Mouse (Mus musculus) embryonic stem cell, embryonic (primary cell): ENCODE measurements at regions not wholly inside any gene's neighbourhood (a gene's known extent, or its start where the extent isn't known, plus 50 kb on each side); places are given as distances from the start of the nearest gene placed in this dataset.

ENCODE experiments used
- CTCF ChIA-PET, 4 experiments: fragments of 300-600 bp in 2 of 4; fragments of 350-600 bp in 2 of 4; sonication (Branson Sonifier 250); formaldehyde crosslinking; loops; one replicate each; lab custom pipeline; 2022; ENCODE audit warnings: inconsistent platforms in 2 of 4; lab: Charles Lee
- POLR2A ChIA-PET, 4 experiments: fragments of 300-600 bp in 2 of 4; fragments of 350-600 bp in 2 of 4; sonication (Branson Sonifier 250); formaldehyde crosslinking; loops; one replicate each; lab custom pipeline; 2022; ENCODE audit warnings: antibody characterized with exemption in 4 of 4, inconsistent platforms in 1 of 4; lab: Charles Lee

DNA sequence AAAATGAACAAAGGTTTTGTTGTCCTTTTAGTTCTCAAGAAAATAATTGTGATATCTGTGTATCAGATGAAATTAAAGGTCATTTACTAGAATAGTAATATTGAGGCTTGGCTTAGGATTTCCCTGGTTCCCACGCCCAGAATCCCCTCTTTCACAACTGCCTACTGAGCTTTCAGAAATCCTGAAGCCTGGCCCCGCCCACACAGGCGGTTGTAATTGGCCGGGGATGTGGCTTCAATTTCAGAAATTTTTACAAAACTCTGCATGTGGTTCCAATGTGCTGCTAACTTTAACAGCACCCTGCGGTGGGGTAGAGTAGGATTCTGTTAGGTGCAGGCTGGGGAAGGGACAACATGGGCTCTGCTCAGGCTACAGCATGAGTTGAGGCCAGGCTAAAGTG, 171.8 kb upstream of the Zfp618 start:
- CTCF ChIA-PET, result no interaction called here
- POLR2A ChIA-PET, result interaction anchor here in 1 of 4 experiments (1.0 kb wide), 1 partner anchor 113 kb away, joined by 3 read pairs; no protein-coding TSS in a partner anchor

DNA sequence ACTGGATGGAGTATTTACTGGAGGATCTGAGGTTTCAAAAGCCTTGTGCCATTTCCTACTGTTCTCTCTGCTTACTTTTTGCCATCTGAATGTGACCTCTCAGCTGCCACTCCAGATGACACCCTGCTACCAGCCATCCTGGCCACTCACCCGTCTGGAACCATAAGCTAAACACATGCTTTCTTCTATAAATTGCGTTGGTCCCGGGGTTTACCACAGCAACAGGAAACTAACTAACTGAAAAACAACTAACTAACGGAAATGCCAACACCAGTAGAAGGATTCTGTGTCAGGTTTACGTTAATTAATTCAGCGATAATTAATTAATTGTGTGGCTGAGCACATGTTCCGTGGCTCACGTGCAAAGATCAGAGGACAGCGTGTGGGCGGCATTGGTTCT, 169.8 kb upstream of the Zfp618 start:
- CTCF ChIA-PET, result no interaction called here
- POLR2A ChIA-PET, result interaction anchor here in 2 of 4 experiments (0.5 to 0.6 kb wide), 2 partner anchors 34 to 161 kb away, joined by 3 read pairs; no protein-coding TSS in a partner anchor

DNA sequence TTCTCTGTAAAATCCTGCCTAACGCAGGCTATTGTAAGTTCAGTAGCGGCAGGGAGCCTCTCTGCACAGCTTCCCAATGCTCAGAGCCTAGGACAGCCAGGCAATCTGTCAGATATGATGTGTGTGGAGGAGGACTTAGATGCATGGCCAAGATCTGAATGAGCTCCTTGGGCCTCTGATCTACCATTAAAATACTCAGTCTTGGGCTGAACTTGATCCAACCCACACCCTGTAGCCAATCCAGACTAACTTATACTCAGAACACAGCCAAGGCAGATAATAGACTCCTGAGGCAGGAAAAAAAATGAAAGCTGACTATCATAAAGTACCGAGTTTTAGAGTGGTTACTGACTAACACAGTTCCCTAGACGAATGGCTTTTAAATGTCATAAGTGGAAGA, 165.4 kb upstream of the Zfp618 start:
- ChIA-PET POLR2A (no interaction called here), CTCF (interaction anchor here in 3 of 4 experiments (0.6 to 0.8 kb wide), 3 partner anchors 19 to 602 kb away, joined by 3 to 9 read pairs (median 8); no protein-coding TSS in a partner anchor)

DNA sequence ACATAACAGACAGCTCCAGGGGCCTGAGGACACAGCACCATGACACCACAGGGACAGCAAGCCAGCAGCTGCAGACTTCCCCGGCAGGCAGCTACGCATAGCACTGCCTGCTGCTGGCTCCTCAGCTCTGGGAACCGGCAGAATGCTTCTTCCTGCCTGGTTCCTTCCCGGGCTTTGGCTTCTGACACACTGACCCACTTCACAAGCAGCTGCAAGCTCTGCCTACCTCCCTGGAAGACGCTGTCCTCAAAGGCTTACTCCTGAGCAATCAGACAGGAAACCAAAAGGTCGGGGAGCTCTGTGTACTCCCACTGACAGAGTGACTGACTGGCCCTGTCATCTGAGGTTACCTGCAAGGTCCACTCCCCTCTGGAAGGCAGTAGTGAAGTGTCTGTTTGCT, 159.5 kb upstream of the Zfp618 start:
- POLR2A ChIA-PET, result no interaction called here
- CTCF ChIA-PET, result interaction anchor here in 1 of 4 experiments (1.0 kb wide), 1 partner anchor 25 kb away, joined by 8 read pairs; no protein-coding TSS in a partner anchor

DNA sequence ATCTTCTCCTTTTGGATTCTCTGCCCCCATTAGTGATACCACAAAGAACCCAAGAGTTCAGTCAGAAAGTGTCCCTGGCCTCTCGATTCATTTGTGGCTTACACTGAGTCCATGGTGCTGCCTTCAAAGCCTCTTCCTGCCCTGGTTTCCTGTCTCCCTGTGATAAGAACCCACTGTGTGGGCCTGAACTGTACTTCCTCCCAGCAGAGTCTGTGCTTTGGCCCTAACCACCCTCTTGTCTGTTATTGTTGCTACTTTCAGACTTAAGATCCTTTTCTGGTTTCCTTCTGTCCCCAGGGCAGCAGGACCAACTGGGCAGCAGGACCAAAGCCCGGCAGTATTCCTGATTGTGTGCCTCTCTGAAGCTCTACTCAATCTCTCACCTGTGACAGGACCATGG, 158.6 kb upstream of the Zfp618 start:
- POLR2A ChIA-PET, result no interaction called here
- CTCF ChIA-PET, result no interaction called here

DNA sequence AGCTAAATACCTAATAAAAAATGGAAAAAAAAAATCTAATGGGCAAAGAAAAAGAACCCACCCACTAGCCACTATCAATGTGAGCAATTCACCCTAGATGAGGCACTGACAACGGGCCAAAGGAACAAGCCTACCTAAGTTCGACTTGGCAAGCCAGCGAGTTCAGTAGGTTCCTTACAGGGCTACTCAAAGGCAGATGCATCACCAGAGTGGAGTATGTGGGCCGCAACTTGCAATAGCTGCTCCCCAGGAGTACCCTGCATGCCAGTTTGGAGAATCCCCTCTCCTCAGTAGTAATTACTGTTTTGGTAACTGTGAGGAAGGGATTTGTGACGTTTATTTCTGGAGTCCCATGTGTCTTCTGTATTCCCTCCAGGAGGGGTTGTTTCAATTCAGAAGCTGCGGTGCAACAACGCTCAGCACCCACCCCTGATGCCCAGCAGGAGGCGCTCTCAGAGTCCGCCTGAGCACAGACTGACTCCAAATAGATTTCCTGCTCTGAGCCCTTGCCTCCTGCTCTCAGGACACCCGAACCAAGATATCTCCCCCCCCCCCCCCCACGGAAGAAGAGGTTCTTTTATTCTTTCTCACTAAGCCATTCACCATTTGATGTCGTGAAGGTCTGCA, 157.3 kb upstream of the Zfp618 start:
- CTCF ChIA-PET, result interaction anchor here (0.5 to 1.9 kb wide), 18 partner anchors 9 to 460 kb away, joined by 3 to 11 read pairs (median 4); no protein-coding TSS in a partner anchor
- POLR2A ChIA-PET, result interaction anchor here in 1 of 4 experiments (0.6 kb wide), 1 partner anchor 85 kb away, joined by 5 read pairs; no protein-coding TSS in a partner anchor

DNA sequence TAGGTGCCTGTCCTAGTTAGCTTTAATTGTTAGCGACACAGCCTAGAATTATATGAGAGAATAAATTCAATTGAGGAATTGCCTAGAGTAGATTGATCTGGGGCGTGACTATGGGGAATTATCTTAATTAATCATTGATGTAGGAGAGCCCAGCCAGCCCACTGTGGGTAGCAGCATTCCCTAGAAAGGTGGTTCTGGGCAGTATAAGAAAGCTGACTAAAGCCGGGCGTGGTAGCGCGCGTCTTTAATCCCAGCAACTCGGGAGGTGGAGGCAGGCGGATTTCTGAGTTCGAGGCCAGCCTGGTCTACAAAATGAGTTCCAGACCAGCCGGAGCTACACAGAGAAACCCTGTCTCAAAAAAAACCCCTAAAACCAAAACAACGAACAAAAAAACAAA, 156.8 kb upstream of the Zfp618 start:
- CTCF ChIA-PET, result interaction anchor here (0.6 to 1.9 kb wide), 14 partner anchors 10 to 437 kb away, joined by 3 to 11 read pairs (median 6); no protein-coding TSS in a partner anchor
- POLR2A ChIA-PET, result interaction anchor here in 1 of 4 experiments (0.6 kb wide), 1 partner anchor 85 kb away, joined by 5 read pairs; no protein-coding TSS in a partner anchor

DNA sequence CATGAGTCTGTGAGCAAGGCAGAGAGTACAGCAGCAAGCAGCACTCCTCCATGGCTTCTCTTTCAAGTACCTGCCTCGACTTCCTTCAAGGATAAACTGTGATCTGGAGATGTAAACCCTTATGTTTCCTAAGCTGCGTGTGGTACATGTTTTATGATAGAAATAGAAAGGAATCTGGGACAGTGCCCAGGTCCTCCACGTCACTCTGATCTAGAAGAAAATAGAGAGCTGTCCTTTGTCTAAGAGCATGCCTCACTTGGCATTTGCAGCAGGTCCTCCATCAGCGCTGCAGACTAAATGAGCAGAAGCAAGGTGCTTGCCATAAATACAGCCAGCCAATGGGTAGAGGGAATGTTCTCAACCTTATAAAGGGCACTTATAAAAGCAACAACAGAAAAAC, 156.3 kb upstream of the Zfp618 start:
- ChIA-PET CTCF (interaction anchor here in 2 of 4 experiments (1.0 to 1.9 kb wide), 4 partner anchors 10 to 309 kb away, joined by 3 to 8 read pairs (median 4); no protein-coding TSS in a partner anchor), POLR2A (no interaction called here)

DNA sequence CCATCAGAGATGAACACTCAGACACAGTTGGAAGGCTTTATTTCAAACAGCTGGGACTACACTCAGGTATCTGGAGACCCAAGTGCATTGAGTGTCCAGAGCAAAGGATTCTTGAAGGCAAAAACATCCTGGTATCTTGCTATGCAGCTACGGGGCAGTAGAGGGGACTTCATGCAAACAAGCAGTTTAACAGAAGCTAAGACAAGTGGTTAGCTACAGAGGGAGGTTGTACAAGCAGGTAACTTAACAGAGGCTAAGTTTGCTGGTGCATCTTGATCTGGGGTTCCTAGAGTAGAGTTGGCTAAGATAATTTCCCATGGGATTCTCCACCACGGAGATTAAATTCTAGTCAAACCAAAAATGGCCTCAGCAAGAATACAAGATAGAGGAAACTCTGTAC, 145.5 kb upstream of the Zfp618 start:
- ChIA-PET CTCF (interaction anchor here in 2 of 4 experiments (0.5 to 0.7 kb wide), 2 partner anchors 11 to 39 kb away, joined by 3 to 4 read pairs; no protein-coding TSS in a partner anchor), POLR2A (no interaction called here)

DNA sequence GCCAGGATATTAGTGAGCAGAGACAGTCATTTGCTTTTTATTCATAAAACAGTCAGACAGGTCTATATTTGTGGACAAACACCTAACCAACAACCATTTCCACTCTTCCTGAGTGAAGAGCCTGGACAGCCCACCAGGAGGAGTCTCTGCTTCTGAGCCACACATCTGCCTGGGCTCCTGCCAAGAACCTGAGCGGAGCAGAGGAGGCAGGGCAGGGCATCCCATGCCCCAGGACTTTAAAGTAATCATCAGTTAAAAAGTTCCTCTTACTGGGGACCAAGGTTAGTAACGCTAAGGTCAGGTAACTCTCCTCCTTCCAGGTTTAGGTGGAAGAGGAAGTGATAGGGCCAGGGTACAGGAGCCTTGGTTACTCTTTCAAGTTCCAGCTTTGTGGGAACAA, 144.1 kb upstream of the Zfp618 start:
- ChIA-PET CTCF (interaction anchor here in 3 of 4 experiments (0.6 to 1.0 kb wide), 5 partner anchors 13 to 486 kb away, joined by 3 to 6 read pairs (median 3); no protein-coding TSS in a partner anchor), POLR2A (interaction anchor here in 1 of 4 experiments (0.5 kb wide), 1 partner anchor 300 kb away, joined by 8 read pairs; no protein-coding TSS in a partner anchor)

DNA sequence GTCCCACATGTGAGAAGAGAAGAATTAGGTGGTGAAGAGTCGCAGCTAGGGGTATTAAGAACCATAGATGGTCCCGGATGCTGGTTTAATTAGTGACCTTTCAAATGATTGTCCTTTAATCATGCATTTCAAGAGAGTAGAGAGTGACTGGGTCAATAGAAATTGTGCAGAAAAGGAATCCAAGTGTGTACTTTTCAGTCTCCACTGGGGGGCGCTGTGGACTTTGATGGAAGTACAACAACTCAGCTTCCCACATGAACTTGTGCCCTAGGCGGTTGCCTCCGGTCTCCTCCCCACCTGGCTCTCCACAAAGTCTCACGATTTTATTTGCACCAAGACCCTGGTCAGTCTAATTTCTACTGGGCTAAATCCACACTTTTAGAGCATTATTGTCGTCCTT, 142.8 kb upstream of the Zfp618 start:
- ChIA-PET CTCF (interaction anchor here (0.6 to 2.4 kb wide), 7 partner anchors 11 to 485 kb away, joined by 3 to 13 read pairs (median 4); no protein-coding TSS in a partner anchor), POLR2A (no interaction called here)

DNA sequence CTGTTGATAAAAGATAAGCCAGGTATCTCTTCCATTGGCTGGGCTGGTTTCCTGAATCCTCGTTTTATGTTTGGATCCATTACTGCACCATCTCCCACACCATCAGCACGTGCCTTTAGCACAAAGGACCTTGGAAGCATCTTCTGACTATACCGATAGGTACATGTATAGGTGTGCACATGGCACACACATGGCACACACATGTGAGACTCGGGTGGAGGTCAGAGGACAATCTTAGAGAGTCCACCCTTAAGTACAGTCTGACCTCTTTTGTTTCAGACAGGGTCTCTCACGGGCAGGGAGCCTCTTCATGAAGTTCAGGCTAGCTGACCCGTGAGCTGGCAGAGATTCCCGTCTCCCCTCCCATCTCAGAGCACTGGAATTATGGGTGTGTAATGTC, 142.3 kb upstream of the Zfp618 start:
- CTCF ChIA-PET, result interaction anchor here in 3 of 4 experiments (0.6 to 2.4 kb wide), 5 partner anchors 66 to 484 kb away, joined by 3 to 13 read pairs (median 4); no protein-coding TSS in a partner anchor
- POLR2A ChIA-PET, result no interaction called here

DNA sequence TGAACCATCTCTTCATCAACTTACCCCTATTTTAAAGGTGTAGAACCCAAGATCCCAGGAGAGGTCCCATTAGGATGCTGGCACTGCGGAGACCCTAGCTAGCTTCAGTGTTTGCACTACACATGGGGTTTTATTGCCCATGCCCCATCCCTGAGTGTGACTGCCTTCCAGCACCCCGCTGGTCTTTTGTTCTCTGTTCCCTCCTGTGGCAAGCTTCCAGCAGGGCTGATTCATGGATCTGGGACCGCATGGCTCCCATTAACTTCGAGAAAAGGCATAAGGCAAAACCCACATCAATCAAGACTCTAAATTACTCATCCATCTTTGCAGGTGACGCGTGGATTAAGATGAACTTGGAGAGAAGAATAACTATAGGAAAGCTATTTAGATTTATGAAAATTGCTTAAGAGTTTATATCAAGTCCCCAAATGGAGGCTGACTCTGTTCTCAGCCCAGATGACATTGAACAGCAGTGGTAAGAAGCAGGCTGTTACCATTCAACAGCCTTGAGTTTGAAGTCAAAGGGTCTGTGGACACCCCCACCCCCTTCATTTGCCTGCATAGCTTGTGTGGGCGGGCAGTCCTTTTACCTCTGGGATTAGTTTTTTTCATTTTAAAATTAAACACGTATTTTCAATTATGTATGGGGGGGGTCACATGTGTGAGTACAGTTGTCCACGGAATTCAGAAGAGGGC, 141.7 kb upstream of the Zfp618 start:
- CTCF ChIA-PET, result interaction anchor here in 3 of 4 experiments (0.6 to 2.4 kb wide), 4 partner anchors 52 to 298 kb away, joined by 3 to 13 read pairs (median 5); no protein-coding TSS in a partner anchor
- POLR2A ChIA-PET, result no interaction called here

DNA sequence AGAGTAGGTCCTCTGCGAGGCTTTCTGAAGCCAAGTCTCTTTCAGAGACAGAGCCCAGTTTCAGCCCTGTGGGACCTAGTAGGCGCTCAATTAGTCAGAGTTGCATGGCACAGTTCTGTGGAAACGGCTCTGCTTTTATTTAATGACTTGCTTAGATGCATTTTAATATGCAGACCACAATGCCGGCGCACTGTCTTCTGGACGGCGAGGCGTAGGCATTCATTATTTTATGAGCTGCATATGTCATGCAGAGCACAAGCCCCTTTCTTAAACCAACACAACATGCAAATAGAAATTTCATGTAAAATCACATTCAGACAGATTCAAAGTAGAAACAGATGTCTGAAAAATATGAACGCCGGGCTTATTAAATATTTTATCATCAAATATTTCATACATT, 140.8 kb upstream of the Zfp618 start:
- CTCF ChIA-PET, result no interaction called here
- POLR2A ChIA-PET, result no interaction called here

DNA sequence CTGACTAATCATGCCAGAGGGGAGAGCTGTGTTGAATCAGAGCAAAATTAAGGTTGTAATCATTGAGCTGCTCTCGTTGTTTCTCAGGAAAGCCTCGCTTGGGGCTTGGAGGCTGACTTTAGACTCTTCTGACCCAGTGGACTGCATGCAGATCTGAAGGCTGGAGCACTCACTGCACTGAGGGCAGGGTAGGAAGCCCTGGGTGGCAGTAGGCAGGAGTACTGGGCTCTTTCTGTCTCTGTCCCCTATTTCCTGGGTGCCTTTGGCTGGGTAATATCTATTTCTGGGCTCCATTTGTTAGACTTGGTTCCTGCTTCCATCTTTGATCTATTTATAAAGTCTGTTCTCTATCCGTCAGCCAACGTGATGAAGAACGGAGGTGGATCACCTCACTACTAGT, 140.1 kb upstream of the Zfp618 start:
- ChIA-PET POLR2A (no interaction called here), CTCF (no interaction called here)

DNA sequence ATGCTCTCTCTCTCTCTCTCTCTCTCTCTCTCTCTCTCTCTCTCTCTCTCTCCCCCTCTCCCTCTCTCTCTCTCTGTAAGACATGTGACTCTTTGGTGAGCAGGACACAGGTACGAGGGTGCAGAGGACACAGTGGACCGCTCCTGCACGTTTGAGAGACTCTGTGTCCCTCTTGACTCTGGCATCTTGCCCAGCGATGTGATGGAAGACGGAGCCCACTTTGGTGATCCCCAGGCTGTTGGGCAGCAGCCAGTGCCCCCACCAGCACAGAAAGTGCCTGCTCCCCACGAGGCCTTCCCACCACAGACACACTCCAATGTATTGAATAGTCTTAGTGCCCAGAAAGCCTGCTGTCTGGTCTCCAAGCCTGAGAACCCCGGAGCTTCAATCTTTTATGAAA, 136.4 kb upstream of the Zfp618 start:
- ChIA-PET CTCF (no interaction called here), POLR2A (interaction anchor here in 1 of 4 experiments (0.7 kb wide), 1 partner anchor 33 kb away, joined by 3 read pairs; no protein-coding TSS in a partner anchor)

DNA sequence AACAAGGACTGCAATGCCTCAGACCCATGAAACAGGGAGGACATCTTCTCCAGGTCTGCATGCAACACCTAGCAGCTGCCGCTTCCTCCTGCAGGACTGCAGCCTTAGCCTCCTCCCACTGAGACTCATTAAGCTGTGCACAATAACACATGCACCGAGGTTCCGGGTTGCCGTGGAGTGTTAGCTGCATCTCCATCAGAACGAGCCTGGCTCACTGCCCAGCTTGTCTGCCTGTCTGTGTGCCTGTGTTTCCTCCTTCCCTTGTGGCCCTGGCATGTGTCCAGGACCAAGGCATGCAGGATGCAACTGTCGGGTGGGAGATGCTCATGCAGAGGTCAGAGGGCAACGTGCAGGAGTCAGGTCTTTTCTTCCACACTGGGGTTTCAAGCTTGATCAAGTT, 131.4 kb upstream of the Zfp618 start:
- POLR2A ChIA-PET, result interaction anchor here in 2 of 4 experiments (0.5 to 0.7 kb wide), 2 partner anchors 36 to 53 kb away, joined by 3 read pairs; no protein-coding TSS in a partner anchor
- CTCF ChIA-PET, result interaction anchor here in 2 of 4 experiments (0.6 kb wide), 2 partner anchors 26 to 1262 kb away, joined by 6 to 7 read pairs; no protein-coding TSS in a partner anchor

DNA sequence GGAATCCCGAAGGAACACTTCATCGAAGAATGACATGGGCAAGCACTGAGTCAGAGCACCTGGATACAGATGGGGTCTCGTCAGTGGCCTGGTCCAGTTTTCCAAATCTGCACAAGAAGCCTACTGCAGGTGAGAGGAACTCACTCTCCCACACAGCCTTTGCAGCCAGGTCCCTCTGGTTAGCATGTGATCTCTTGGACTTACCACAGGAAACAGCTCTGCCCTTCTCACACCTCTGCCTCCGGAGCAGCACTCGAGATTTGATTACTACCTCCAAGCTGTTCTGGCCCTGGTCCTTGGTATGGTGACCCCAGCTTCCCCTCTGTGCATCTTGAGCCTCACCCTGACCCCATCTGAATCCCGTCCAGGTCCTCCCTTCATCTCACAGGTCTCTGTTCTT, 128.5 kb upstream of the Zfp618 start:
- ChIA-PET POLR2A (no interaction called here), CTCF (interaction anchor here in 1 of 4 experiments (0.5 kb wide), 1 partner anchor 54 kb away, joined by 3 read pairs; no protein-coding TSS in a partner anchor)

DNA sequence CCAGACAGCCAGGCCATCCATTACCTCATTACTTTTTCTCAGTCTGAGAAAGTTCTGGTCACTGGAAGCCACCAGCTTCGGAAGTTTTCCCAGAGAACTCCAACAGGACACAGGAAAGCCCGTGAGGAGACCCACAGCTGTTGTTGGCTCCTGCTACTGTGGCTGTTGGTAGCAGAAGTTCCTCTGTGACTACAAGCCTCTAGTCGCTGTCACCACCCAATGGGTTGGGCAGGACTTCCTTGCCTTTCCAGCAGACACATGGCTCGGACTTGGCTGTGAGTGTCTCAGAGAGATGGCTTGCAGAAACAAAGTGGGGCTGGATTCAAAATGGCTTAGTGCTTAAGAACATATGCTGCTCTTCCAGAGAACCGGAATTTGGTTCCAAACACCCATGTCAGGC, 114.8 kb upstream of the Zfp618 start:
- CTCF ChIA-PET, result no interaction called here
- POLR2A ChIA-PET, result no interaction called here
